Mouse (Mus musculus): ENCODE data around the gene Nkx2-2.
A peak's percentile ranks its signal among the peaks of the same experiment; 100 is the strongest.

Gene Nkx2-2

DNA sequence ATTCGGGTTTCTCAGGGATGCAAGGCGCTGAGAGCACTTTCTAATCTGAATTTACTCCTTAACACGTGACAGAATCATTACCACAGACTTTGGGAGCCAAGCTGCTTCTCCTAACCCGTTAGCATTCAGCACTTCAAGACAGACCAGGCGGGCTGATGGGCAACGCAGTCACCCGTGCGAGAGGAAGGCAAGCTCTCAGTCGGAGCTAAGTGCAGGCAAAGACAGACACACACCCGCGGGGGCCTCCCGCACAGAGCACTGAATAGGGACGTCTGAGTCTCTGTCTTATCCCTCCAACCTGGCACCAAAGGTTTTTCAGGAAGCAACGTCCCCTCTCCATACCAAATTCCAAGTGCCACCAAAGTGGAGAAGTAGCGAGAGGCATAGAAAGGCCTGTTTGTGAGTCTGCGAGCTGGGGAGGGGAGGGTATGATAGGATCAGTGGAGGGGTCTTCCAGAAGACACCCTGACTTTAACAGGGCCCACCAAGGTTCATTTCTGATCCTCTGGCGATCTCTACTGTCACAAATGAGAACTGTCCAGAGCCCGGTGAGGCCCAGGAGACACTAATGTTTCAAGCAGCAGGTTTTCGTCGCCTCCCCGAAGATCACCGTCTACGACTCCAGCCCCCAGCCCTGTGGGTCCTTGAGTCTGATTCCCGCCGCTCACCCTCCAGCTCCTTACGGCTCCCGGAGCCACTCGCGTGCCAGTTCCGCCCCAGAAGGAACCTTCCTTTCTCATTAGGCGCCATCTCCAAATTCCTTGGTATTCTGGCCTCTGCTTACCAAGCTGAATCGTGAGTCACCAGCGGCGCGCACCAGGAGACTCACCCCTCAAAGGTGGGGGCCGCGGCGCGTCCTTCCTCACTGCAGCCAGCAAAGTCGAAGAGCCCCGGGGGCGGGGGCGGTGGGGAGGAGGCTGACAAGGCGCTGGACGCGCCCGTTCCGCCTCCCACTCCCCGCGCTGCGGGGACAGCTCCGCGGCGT lies at the start of gene Nkx2-2:
Nkx2-2 (minus strand) TSS at position 973 of the 985 bp plus-strand sequence.
- peak in 1 of 2 experiments; percentile 46 for DNase-seq

DNA sequence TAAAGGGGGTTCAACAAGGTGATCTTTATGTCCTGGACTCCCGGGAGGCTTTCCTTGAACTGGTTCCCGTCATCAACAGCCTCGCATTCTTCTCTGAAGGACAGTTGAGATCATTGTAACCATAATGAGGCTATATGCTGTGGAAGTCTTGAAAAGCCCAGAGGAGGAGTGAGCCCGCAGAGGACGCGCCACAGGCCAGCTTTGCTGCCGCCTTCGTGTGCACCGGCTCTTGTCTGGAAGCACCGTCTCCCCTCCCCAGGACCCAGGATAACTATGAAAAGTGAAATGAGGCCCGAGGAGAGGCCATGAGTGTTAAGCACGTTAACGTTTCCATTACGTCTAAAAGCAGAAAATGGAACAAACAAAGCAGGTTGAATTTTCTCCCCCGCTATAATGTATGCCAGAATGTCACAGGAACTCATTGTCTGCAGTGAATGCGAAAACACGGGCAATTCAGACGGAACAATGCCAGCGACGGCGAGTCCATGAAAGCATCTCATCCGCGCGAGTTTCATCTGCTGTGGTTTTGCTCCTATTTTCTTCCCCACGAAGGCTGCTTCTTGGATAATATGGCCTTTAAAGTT lies 41.8 kb upstream of the Nkx2-2 start:
- DNase-seq, result no peak

DNA sequence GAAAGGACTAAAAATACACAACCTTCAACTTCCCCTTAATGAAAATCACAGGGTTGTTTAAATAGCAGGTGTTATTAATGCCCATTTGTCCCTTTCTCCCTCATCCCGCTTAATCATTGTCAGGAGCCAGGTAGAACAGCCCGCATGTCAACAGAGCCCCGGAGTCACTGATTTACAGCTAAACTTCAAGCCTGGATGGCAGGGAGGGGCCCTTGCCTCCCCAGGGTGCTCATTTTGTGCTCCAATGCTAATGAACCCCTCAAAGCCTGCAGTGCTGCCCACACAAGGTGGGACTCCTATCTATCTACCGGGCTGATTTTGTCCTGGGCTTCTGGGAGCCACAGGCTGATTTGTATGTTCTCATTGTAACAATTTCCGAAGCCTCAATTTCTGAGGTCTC lies 37.1 kb upstream of the Nkx2-2 start:
- DNase-seq, result peak; percentile 16 to 38

DNA sequence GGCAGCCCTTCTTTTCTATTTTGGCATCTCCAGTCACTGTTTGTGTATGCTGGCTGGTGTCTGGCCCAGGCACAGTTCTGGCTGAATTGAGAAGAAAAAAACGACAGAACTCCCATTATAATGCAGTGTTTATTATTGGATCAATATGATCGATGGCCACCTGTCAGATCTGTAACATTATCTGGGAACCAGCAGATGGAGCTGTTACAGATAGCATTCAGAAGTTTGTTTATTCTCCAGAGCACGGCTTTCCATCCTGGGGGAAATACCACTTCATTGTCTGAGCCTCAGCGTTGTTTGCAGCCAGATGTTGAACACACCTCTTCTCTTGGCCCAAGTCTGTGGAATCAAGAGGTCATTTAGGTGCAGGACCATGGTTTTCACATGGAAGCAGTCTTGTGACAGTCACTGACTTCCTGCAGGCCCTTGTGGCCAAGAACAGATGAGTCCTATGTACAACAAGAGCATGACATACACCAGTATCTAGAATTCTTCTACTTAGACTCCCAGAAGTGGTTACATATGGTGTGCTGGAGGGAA lies 11.1 kb upstream of the Nkx2-2 start:
- DNase-seq, result no peak

DNA sequence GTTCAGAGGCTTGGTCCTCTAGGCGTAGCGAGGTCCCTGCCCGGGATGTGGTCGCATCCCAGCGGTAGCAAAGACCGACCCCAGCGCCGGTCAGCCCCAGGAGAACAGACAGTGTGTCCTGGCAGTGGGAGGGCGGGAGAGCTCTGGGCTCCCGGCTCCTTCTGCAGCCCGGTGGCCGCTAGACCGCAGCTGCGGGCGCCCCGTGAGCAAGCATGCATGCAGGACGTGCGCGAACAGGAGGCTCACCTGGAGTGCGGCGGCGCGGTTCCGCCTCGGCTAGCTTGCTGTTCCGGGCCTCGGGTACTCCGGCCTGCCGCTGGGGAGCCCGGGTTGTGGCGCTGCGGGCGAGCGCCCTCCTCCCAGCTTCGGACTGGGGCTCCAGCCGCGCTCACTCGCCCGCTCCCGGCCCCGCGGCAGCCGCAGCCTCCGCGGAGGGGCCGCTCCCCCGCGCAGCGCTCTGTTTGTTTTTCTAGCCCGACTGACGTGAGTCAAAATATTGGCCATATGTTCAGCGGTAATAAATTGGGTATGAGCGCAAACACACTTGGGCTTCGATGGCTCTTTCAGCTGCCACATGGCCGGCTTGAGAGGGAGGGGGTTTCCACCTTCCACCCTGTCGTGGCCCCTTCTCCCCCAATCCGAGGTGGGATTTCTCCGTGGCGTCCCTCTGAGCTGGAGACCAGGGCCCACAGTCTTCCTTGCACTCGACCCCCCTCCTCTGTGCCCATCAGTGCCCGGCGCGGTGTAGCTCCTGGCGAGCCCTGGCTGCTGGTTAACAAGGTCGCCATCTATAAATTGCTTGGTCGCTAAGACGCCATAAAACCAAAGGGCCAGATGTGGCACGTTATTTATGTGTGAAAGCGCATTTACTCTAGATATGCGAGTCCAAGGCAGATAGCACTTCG lies 920 bp upstream of the Nkx2-2 start:
- peak; percentile 43 to 62 for DNase-seq

DNA sequence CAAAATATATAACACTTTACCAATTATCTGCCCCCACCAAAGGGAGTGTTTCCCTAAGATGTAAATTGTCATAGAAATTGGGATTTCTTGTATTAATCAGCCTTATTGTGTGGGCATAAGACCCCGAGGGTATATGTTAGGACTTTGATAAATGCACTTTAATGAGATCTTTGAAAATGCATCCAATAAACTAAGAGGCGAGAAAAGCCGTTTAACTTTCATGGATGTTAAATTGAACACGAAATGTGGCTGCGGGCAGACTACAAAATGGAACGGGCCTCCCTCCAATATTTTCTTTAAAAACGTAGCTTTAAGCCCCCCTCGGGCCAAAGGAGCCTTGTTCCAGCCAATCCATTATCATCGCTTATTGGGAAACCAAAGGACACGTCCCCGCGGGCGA lies 1.3 kb downstream of the Nkx2-2 start:
- DNase-seq, result no peak

DNA sequence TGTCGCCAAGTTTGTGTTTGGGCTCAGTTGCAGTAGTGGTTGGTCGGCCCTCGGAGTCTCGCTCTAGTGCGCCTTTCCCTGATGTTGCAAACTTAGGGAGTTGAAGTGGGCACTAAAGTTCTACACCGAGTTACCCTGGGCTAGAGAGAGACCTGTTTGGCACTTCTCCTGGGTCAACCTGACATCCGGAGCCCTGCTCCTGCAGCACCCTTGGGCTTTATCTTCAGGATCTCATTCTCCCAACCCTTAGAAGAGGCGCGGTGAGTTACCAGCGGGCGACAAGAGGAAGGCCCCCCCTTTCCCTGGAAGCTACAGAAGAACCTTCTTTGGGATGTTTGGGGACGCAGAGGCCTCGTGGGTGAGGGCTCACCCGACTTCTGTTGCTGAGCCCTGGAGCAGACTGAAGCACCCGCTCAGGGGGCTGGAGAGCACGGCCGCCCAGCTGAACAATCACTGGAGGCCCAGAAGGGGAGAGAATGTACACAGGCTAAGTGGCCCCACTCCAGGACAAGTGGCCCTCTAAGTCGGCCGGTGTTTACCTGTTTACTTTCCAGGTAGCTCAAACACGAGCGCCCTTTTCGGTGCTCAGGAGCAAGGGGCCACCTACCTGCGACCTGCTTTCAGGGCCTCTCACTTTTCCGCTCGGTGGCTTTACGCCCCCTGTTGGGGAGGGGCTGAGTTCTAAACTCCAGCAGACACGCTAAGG lies 3.6 kb downstream of the Nkx2-2 start:
- no peak for DNase-seq

DNA sequence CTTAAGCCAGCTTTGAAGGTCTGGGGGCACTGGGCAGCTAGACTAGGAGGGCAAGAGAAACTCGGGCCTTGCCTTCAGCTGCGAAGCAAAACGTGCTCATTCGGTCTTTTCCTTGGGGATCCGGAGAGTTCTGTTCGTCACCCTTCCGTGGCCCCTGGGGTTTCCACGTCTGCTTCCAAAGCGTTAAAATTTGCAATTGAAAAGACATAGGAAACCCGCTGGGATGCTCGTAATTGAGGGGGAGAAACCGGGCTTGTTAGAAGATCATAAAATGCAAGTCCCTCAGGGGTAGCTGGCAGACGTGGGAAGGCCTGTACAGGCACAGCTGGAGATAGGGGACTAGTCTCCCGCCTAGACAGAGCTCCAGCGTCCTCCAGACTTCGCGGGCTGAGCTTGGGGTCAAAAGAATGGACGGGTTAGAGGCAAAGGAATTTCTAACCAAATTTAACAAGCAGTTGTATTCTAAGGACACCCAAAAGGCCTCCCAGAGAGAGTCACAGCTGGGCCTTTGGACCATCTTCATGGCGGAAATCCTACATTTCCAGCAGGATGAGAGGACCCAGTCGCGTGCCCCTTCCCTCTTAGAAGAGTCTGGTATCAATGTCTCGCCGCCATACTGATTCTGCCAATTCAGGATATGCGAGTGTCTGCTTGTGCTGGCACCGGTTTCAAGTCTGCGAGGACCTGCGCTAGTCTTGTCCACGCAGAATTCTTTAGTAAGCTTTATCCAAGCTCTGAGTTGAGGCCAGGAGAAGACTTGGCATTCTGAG lies 4.3 kb downstream of the Nkx2-2 start:
- no peak for DNase-seq

DNA sequence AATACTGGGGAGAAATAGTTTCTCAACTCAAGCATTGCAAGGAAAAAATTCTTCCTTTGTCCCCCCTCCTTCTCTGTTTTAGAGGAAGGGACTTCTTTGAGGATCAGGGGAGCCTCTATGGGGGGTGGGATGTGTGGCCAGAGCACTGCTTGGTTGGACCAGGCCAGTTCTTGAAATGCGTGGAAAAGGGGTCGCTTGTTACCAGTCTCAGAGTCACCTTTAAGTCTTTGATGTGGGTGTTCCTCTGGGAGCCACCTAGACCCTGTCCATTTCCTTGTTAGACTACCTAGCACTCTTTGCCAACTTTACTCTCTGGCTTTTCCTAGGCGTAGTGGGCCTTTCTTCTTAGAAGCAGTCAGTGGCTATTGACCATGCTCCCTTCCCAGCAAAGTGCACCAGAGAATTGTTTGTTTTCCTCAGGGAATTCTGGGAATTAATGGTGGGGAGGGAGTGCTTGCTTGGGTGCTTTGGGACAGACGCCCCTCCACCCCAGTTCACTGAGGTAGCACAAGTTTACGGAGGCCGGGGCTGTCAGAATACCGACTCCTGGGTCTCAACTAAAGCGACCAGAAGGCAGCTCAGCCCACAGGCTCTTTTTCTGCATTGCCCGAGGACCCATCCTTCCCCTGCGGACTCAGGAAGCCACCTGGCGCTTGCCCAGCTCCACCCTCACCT lies 5.0 kb downstream of the Nkx2-2 start:
- no peak for DNase-seq

DNA sequence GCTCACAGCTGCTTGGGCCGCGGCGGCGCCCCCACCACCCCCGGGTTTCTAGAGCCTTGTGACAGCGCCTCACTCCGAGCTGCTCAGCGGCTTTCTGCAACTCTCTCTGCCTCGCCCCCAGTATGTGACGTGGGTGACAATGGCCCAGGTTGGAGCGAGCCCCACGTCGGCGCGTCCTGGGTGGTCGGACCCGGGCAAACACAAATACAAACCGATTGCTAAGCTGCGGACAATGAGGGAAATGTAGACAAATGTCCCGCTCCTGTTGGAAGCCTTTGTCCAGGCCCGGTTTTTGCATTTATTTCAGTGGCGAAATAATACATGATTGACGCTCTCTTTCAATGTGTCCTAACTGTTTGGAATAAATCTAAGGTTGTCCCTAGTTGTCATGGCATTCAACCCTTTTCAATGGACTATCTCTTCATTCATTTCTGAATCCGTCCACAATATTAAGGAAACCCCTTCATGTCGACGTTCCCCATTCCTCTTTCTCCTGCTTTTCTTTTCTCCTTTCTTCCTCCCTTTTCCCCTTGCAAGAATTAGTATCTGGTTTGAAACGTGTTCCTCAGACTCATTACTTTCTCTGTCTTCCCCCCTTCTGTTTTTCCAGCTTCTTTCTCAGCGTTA lies 5.9 kb downstream of the Nkx2-2 start:
- peak in 1 of 2 experiments; percentile 7 for DNase-seq

DNA sequence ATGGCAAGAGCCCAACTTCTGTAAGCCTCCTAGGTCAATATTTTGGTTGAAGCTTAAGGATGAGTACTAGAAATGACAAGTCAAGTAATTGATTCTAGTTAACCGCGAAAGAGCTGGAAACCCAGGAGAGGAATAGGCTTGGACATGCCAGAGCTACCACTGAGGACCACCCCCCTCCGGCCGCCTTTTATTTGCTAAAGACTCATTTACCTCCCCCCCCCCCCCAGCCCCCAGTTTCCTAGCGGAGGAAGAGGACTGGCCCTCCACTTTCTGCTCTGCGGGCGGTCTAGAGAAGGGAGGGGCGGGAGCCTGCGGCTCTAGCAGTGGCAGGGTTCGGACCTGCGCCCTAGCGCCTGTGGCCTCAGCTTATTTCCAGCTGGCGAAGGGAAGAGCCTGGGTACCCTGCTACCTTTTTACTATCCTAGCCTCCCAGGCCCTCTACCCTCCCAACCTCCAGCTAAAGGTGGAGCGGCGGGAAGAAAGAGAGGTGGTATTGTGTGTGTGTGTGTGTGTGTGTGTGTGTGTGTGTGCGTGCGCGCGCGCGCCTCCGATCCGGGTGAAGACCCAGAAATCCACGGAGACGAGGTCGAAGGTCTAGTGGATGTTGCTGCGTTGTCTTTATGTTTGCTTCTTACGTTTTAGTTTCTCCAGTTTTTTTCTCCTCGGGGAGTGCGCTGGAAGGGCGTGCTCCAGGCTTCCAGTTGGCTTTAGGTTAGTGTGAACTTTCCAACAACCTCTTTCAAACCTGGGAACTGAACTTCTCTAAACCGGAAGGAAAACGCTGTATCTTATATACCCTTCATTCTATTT lies 6.8 kb downstream of the Nkx2-2 start:
- no peak for DNase-seq

DNA sequence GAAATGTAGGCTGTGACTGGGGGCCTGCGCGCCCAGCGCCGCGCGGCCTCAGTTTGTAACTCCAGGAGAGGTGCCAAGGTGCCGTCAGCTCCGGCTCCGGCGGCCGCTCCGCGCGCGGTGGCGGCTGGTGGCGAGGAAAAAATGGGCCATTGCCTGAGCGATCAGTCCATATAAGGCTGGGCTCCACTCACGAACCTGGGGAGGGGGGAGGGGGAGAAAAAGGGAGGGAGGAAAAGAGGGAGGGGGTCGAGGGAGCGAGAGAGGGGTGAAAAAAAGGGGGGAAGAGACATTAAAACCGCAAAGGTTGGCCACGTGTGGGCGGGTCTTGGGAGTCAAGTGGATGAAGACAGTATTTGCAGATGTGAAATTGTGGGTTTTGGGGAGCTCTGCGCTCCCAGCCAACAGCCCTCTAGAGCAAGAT lies 7.8 kb downstream of the Nkx2-2 start:
- peak in 1 of 2 experiments; percentile 17 for DNase-seq

DNA sequence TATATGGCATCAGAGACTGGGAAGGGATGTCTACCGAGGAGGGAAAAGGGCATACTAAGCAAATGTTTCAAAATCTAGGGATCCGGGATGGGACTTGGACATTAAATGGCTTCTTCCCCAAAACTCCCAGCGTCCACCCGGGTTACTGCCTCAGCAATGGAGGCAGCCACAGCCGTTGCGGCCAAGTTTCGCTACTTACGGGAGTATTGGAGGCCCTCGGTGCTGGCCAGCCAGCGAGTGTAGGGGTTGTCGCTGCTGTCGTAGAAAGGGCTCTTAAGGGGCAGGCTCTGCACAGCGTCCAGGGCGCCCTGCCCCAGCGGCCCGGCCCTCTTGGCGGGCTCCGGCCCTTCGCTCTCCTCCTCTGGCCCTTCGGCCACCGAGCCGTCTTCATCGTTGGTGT lies 8.5 kb downstream of the Nkx2-2 start:
- peak in 1 of 2 experiments; percentile 48 for DNase-seq

DNA sequence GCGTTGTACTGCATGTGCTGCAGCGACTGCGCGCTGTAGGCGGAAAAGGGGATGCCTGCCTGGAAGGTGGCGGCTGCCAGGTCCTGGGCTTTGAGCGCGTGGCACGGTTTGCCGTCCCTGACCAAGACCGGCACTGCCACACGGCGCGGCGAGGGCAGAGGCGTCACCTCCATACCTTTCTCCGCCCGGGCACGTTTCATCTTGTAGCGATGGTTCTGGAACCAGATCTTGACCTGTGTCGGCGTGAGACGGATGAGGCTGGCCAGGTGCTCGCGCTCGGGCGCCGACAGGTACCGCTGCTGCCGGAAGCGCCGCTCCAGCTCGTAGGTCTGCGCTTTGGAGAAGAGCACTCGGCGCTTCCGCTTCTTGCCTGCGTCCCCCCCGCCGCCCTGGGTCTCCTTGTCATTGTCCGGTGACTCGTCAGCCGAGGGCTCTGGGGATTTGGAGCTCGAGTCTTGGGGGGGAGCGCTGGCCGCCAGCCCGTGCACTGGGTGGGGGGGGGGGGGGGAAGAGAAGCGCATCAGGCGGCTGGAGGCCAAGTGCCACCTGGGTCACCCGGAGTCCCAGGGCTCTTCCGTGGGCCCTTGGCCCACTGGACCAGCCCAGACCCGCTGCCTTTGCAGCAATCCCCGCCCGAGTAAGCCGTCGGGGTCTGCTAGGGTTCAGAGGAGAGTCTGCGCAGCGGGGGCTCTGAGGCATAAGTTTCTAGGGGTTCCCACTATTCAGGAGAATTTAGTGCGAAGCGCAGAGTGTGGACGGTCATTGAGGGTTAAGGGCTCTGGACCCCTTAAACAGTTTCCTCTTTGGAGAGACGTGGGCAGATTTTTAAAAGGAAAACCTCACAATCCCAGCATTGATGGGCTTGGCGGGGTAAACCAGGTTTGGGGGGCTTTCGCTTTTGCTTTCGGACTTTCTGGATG lies 9.7 kb downstream of the Nkx2-2 start:
- peak in 1 of 2 experiments; percentile 40 for DNase-seq

DNA sequence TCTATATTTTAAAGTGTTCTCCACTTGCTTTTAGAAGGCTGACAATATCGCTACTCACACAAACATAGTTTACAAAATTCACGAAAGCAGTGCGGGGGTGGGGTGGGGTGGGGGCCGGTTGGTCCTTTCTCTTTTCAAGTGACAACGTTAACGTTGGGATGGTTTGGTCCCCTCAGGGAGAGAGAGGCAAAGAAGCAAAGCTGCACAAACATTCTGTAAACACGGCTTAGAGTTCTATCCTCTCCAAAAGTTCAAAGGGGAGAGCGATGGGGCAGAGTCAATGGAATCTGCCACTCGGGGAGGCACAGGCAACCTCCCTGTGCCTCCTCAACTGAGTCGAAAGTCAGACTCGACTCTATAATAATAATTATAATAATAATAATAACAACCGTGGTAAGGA lies 10.5 kb downstream of the Nkx2-2 start:
- no peak for DNase-seq

DNA sequence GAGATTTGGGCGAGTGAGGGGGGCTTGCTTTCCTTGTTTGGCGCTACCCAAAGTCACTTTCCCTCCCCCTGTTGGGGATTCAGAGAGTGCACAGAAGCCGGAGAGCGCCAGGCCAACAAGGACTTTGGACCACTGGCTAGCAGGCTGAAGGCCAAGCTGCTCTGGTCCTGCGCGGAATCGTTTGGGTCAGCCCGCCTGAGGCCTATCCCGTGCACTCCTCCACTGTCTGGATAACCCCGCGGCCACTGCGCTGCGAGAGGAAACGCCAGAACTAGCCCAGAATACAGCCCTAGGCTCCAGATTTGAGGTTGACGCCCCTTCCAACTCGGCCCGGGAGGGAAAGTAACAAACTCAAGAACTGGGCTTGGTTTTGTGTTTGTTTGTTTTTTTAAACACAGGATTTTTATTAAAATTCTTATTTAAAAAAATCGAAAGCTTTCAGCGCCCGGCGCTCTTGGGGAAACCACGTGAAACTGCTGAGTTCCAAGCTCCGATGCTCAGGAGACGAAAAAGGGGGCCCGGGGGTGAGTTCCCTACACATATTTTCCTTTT lies 11.3 kb downstream of the Nkx2-2 start:
- DNase-seq, result peak in 1 of 2 experiments; percentile 46

DNA sequence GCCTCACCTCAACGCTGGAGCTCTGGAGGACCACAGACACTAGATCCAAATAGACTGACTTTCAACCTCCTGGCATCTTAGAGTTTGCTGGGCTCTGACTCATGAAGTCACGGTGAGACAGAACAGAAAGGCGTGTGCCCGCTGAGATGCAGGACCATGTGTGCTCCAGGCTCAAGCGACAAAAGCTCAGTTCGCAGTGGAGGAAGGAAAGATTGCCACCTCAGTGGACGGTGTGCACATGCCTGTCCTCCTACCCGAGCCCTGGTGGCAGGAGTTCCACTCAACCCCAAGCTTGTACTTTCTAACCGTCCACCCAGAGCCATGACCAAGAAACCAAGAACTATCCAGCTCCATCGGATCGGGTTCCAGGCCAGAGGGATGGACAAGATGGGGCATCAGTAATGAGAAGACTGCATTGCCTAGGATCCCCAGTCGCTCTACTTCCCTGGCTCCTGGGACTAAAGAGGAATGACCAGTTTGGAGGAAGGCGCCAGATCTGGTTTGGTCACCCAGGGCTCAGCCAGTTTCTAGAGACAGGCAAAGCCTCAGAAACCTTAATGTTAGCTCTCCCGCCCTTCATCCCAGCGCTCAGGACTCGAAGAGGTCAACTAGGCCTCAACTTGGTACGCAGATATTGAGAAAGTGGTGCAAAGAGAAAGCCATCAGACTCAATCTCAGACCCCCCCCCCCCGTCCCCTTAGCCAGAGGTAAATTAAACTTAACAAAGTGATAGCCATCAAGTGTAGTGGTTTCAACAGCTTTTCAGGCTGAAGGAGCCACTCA lies 11.9 kb downstream of the Nkx2-2 start:
- DNase-seq, result no peak

Data from kidney, postnatal 4 days (tissue).